Mouse (Mus musculus) splenic B cell, adult 2 months (primary cell): Measurements from ENCODE around the gene AU022252.

Source experiments
- DNase-seq: peaks from one replicate; pipeline ENCODE4 v3.0.0-alpha.2; 2011; ENCODE audit warnings: low read depth, low spot score
- H3K27me3 ChIP-seq: 2 replicates; pipeline ENCODE4 v1.6.1; 2012; ENCODE audit warnings: mild to moderate bottlenecking, low read length, moderate library complexity, mixed read lengths; ENCODE audit not compliant: control insufficient read depth, poor library complexity, insufficient read depth, severe bottlenecking
- H3K36me3 ChIP-seq: 2 replicates; pipeline ENCODE4 v1.6.1; 2012; ENCODE audit warnings: mild to moderate bottlenecking, low read length, moderate library complexity, mixed read lengths; ENCODE audit not compliant: control insufficient read depth, poor library complexity, insufficient read depth, severe bottlenecking

Gene AU022252

GRCm38 (mm10) chr4:119252025-119252808, 19.7 kb upstream of the AU022252 start:
- no peaks in the 10 kb centered on the region for H3K36me3 ChIP-seq
- no peaks in the 10 kb centered on the region; the same call in 1 of the 2 replicates for H3K27me3 ChIP-seq
- DNase-seq: no peak

- Histone ChIP-seq H3K27me3 (no peaks in the 10 kb centered on the region; the same call in 1 of the 2 replicates), H3K36me3 (no peaks in the 10 kb centered on the region)
- DNase-seq: no peak
These were observed 16.0 kb upstream of the AU022252 start for GRCm38 (mm10) chr4:119248407-119248965.

- peak; percentile 72 for DNase-seq
- no peaks in the 10 kb centered on the region for H3K36me3 ChIP-seq
- H3K27me3 ChIP-seq: no peaks in the 10 kb centered on the region; the same call in 1 of the 2 replicates
These were observed 15.1 kb upstream of the AU022252 start for GRCm38 (mm10) chr4:119247462-119248235.

- Histone ChIP-seq H3K27me3 (no peaks in the 10 kb centered on the region), H3K36me3 (no peaks in the 10 kb centered on the region)
- DNase-seq: no peak
These were observed 14.2 kb upstream of the AU022252 start for GRCm38 (mm10) chr4:119246688-119247225.

- no peak for DNase-seq
- H3K27me3 ChIP-seq: no peaks in the 10 kb centered on the region
- no peaks in the 10 kb centered on the region for H3K36me3 ChIP-seq
These were observed 13.4 kb upstream of the AU022252 start for GRCm38 (mm10) chr4:119245961-119246360.

- H3K27me3 ChIP-seq: no peaks in the 10 kb centered on the region
- DNase-seq: no peak
- H3K36me3 ChIP-seq: no peaks in the 10 kb centered on the region
These were observed 13.0 kb upstream of the AU022252 start for GRCm38 (mm10) chr4:119245556-119245955.

- H3K27me3 ChIP-seq: no peaks in the 10 kb centered on the region
- H3K36me3 ChIP-seq: no peaks in the 10 kb centered on the region
- DNase-seq: no peak
These were observed 12.1 kb upstream of the AU022252 start for GRCm38 (mm10) chr4:119244468-119245240.

- H3K27me3 ChIP-seq: no peaks in the 10 kb centered on the region
- DNase-seq: no peak
- H3K36me3 ChIP-seq: no peaks in the 10 kb centered on the region
These were observed 10.1 kb upstream of the AU022252 start for GRCm38 (mm10) chr4:119242571-119242970.

GRCm38 (mm10) chr4:119241664-119242063, 9.2 kb upstream of the AU022252 start:
- peak; percentile 18 for DNase-seq
- Histone ChIP-seq H3K36me3 (no peaks in the 10 kb centered on the region), H3K27me3 (no peaks in the 10 kb centered on the region)

GRCm38 (mm10) chr4:119239181-119239682, 6.7 kb upstream of the AU022252 start:
- Histone ChIP-seq H3K27me3 (no peaks in the 10 kb centered on the region), H3K36me3 (no peaks in the 10 kb centered on the region)
- peak; percentile 76 for DNase-seq

GRCm38 (mm10) chr4:119238661-119239060, 6.1 kb upstream of the AU022252 start:
- DNase-seq: no peak
- H3K36me3 ChIP-seq: no peaks in the 10 kb centered on the region
- H3K27me3 ChIP-seq: no peaks in the 10 kb centered on the region

- no peak for DNase-seq
- Histone ChIP-seq H3K27me3 (no peaks in the 10 kb centered on the region), H3K36me3 (no peaks in the 10 kb centered on the region)
These were observed 1.8 kb upstream of the AU022252 start for GRCm38 (mm10) chr4:119234348-119234747.

GRCm38 (mm10) chr4:119233256-119233901, 867 bp upstream of the AU022252 start:
- DNase-seq: no peak
- H3K27me3 ChIP-seq: no peaks in the 10 kb centered on the region
- no peaks in the 10 kb centered on the region for H3K36me3 ChIP-seq

GRCm38 (mm10) chr4:119226751-119227150, 5.8 kb downstream of the AU022252 start:
- DNase-seq: no peak
- Histone ChIP-seq H3K27me3 (no peaks in the 10 kb centered on the region), H3K36me3 (peaks cover 1% of the 10 kb centered on the region; the same call in 1 of the 2 replicates)
